Mouse (Mus musculus): Measurements from ENCODE around the gene Slc39a13. TPM values are rescaled to one million over a fixed set of nuclear protein-coding genes. Genes with fewer than 3 reads are reported as not detected.

Slc39a13 gene
- polyA plus RNA-seq, 1 experiment from 2014 or later: 22.6 TPM

DNA sequence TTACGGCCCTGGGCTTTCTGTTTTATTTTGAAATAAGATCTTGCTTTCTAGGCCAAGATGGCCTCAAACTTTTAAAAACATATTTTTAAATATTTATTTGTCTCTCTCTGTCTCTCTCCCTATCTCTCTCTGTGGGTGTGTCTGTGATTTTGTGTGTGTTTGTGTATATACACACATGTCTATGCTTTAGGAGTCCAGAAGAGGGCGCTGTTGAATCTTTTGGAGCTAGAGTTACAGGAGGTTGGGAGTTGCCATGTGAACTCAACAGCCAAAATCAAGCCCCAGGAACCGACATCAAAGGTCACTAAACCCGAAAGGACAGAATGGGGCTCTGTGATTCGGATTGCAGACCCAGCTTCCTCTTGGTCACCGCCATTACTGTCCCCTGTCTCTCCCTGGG, 40.2 kb upstream of the Slc39a13 start:
- no peak for ATAC-seq (ENCODE audit: low FRiP score)
- H3K4me2 ChIP-seq: no peak overlapping the region
- whole genome bisulfite sequencing: 74% methylated on average over 6 of the region's 6 CpGs
- H3K27me3 ChIP-seq: peaks cover 18% of the 10 kb centered on the region; the same call in 1 of the 2 replicates
- H3K9me3 ChIP-seq: no peaks in the 10 kb centered on the region
- peaks cover 3% of the 10 kb centered on the region for H3K4me1 ChIP-seq
- H3K9ac ChIP-seq: no peak overlapping the region
- H3K4me3 ChIP-seq (replicated peaks): no peak overlapping the region
- H3K27ac ChIP-seq: no peak overlapping the region
- no peaks in the 10 kb centered on the region for H3K36me3 ChIP-seq (replicated peaks)

DNA sequence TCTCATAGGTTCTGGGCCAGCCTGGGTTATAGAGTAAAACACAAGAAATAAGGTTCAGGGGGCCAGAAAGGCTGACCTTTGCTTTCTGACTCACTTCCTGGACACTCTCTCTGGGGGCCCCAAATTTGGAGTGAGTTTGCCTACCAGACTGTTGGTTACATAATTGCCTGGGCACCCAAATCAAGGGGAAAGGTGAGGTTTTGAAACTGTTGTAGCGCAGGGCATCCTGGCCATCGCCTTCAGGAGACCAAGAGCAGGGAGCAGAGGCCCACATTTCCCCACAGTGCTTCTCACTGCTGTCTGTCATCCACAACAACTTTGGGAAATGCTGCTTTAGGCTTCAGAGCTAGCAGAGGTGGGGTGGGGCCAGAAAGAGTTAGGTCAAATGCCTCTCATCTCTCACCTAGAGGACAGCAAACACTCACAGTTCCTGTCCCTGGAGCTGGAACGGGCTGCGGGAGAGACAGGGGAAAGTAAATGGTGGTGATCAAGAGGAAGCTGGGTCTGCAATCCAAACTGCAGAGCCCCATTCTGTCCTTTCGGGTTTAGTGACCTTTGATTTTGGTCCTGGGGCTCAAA, 39.7 kb upstream of the Slc39a13 start:
- H3K36me3 ChIP-seq (replicated peaks): no peaks in the 10 kb centered on the region
- H3K27me3 ChIP-seq: peaks cover 14% of the 10 kb centered on the region; the same call in 1 of the 2 replicates
- no peak overlapping the region for H3K27ac ChIP-seq
- no peak overlapping the region for H3K4me3 ChIP-seq (replicated peaks)
- WGBS: 90% methylated on average over 5 of the region's 5 CpGs
- no peak for ATAC-seq (ENCODE audit: low FRiP score)
- no peaks in the 10 kb centered on the region for H3K4me1 ChIP-seq
- no peak overlapping the region for H3K4me2 ChIP-seq
- H3K9ac ChIP-seq: no peak overlapping the region
- H3K9me3 ChIP-seq: no peaks in the 10 kb centered on the region

GRCm38 (mm10) chr2:91109241-91109640, 39.0 kb upstream of the Slc39a13 start:
- Histone ChIP-seq H3K27ac (no peak overlapping the region), H3K27me3 (0 out of 2 replicates have a peak, but pooled peaks cover 10% of the 10 kb centered on the region), H3K36me3 (replicated peaks) (no peaks in the 10 kb centered on the region), H3K4me1 (no peaks in the 10 kb centered on the region), H3K4me3 (replicated peaks) (no peak overlapping the region), H3K9ac (no peak overlapping the region), H3K4me2 (no peak overlapping the region), H3K9me3 (no peaks in the 10 kb centered on the region)
- WGBS: 82% methylated on average over 5 of the region's 5 CpGs
- no peak for ATAC-seq (ENCODE audit: low FRiP score)

DNA sequence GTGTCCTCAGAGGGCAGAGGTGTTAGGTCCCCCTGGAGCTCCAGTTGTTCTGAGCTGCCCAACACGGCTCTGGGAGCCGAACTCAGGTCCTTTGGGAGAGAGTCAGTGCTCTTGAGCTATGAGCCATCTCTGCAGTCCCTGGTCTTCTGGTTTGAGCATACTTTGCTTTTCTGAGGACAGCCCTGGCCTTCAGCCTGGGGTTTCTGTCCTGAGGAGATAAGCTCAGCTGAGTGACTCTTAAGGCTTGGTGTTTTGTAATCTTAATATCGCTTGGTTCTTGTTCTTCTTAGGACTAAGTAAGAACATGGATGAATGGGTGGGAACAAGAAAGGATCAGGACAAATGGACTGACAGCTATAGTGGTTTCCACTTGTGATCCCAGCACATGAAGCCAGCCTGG, 37.9 kb upstream of the Slc39a13 start:
- Histone ChIP-seq H3K36me3 (replicated peaks) (no peaks in the 10 kb centered on the region), H3K9ac (no peak overlapping the region), H3K27me3 (0 out of 2 replicates have a peak, but pooled peaks cover 3% of the 10 kb centered on the region), H3K9me3 (no peaks in the 10 kb centered on the region), H3K27ac (no peak overlapping the region), H3K4me1 (no peaks in the 10 kb centered on the region), H3K4me2 (no peak overlapping the region), H3K4me3 (replicated peaks) (no peak overlapping the region)
- WGBS: 88% methylated on average over 3 of the region's 3 CpGs
- ATAC-seq (ENCODE audit: low FRiP score): no peak

DNA sequence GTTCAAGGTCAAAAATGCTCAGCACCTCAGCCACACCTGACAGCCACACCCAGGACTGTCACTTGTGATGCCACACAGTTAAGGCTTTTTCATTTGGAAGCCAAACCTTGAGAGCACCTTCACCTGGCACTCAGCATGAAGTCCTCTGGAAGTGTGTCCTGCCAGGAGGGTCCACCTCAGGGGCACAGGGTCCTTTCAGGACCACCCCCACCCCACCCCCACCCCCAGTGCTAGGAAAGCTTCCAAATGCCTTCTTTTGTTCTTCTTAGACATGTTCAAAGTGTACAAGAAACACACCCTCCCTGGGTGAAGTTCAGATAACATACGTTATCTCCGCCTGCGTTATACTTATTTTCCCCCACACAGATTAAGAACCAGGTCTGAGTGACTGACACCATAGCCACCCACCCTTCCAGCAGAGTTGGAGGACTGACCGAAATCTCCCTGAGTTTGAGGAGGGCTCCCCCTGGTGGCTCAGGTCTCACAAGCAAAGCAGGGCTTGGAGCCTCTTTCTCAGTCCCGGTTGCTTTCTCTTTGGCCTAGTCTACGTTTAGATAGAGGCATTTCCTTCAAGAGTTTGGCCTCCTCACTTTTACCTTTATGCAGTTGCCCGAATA, 31.0 kb upstream of the Slc39a13 start:
- H3K27ac ChIP-seq: no peak overlapping the region
- no peak overlapping the region for H3K4me2 ChIP-seq
- H3K9me3 ChIP-seq: no peaks in the 10 kb centered on the region
- no peak overlapping the region for H3K9ac ChIP-seq
- 18% methylated on average over 7 of the region's 7 CpGs for WGBS
- ATAC-seq (ENCODE audit: low FRiP score): peak; percentile 78
- H3K36me3 ChIP-seq (replicated peaks): no peaks in the 10 kb centered on the region
- H3K4me1 ChIP-seq: no peaks in the 10 kb centered on the region
- H3K27me3 ChIP-seq: no peaks in the 10 kb centered on the region
- H3K4me3 ChIP-seq (replicated peaks): no peak overlapping the region

DNA sequence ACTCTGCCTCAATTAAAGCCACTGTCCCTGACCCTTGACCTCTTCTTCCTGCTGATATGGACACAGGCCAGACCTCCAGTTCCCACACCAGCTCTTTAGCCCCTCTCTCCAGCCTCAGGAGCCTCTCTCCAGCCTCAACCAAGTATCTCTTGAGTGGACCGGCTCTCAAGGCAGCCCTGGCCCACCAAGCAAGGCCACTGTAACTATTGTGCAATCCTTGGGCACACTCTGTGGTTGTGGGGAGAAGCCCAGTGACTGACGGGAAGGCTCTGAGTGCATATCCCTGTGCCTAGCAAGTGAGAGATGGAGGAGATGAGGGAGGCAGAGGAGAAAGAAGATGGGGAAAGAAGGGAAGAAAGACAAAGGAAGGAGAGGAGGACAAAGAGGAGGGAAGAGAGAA, 27.9 kb upstream of the Slc39a13 start:
- Histone ChIP-seq H3K27me3 (no peaks in the 10 kb centered on the region), H3K36me3 (replicated peaks) (no peaks in the 10 kb centered on the region), H3K4me2 (no peak overlapping the region), H3K4me1 (no peaks in the 10 kb centered on the region), H3K9ac (no peak overlapping the region), H3K9me3 (no peaks in the 10 kb centered on the region), H3K27ac (no peak overlapping the region), H3K4me3 (replicated peaks) (no peak overlapping the region)
- WGBS: 90% methylated on average over 2 of the region's 2 CpGs
- no peak for ATAC-seq (ENCODE audit: low FRiP score)

DNA sequence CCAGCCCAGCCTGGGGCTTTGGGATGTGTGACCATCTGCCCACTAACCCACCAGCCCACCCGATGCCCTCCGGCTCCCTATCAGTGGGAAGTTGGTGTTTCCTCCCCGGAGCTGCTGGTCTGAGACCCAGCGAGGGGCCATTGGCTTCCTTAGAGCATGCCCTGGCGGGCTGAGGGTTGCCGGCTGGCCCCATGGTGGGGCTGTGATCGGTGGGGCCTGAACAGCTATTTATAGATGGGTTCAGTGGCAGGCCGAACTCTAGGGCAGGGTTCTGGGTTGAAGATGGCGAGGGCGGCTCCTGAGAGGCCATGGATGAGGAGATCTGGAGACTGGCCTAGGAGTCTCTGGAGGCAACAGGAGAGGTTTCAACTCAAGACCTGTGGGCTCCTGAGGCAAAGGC, 26.8 kb upstream of the Slc39a13 start:
- 89% methylated on average over 10 of the region's 10 CpGs for WGBS
- no peaks in the 10 kb centered on the region for H3K27me3 ChIP-seq
- no peaks in the 10 kb centered on the region for H3K36me3 ChIP-seq (replicated peaks)
- no peak overlapping the region for H3K4me3 ChIP-seq (replicated peaks)
- no peak overlapping the region for H3K9ac ChIP-seq
- no peaks in the 10 kb centered on the region for H3K4me1 ChIP-seq
- no peak overlapping the region for H3K4me2 ChIP-seq
- no peak overlapping the region for H3K27ac ChIP-seq
- ATAC-seq (ENCODE audit: low FRiP score): no peak
- H3K9me3 ChIP-seq: no peaks in the 10 kb centered on the region

DNA sequence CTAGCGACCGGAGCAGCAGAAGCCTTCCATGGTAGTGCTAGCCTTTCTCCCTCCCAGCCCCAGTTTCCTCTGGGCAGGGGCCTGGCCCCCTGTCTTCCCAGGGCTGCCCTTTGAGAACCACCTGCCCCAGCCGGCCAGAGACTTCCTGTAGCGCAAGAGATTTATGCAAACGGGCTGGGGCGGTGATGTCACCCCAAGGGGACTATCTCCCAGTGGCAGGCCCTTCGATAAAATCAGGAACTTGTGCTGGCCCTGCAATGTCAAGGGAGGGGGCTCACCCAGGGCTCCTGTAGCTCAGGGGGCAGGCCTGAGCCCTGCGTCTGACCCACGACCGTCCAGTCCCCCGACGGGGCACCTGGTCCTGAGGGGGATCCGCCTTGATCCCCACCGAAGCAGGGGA, 26.3 kb upstream of the Slc39a13 start:
- WGBS: 79% methylated on average over 14 of the region's 14 CpGs
- Histone ChIP-seq H3K36me3 (replicated peaks) (no peaks in the 10 kb centered on the region), H3K9me3 (no peaks in the 10 kb centered on the region), H3K27ac (no peak overlapping the region), H3K27me3 (no peaks in the 10 kb centered on the region), H3K9ac (no peak overlapping the region), H3K4me2 (no peak overlapping the region), H3K4me1 (no peaks in the 10 kb centered on the region), H3K4me3 (replicated peaks) (no peak overlapping the region)
- no peak for ATAC-seq (ENCODE audit: low FRiP score)

GRCm38 (mm10) chr2:91090827-91091226, 20.6 kb upstream of the Slc39a13 start:
- Histone ChIP-seq H3K4me1 (0 out of 2 replicates have a peak, but pooled peaks cover 4% of the 10 kb centered on the region), H3K27ac (no peak overlapping the region), H3K4me2 (no peak overlapping the region), H3K4me3 (replicated peaks) (no peak overlapping the region), H3K27me3 (no peaks in the 10 kb centered on the region), H3K9ac (no peak overlapping the region), H3K9me3 (no peaks in the 10 kb centered on the region), H3K36me3 (replicated peaks) (no peaks in the 10 kb centered on the region)
- whole genome bisulfite sequencing: 84% methylated on average over 6 of the region's 6 CpGs
- ATAC-seq (ENCODE audit: low FRiP score): no peak

DNA sequence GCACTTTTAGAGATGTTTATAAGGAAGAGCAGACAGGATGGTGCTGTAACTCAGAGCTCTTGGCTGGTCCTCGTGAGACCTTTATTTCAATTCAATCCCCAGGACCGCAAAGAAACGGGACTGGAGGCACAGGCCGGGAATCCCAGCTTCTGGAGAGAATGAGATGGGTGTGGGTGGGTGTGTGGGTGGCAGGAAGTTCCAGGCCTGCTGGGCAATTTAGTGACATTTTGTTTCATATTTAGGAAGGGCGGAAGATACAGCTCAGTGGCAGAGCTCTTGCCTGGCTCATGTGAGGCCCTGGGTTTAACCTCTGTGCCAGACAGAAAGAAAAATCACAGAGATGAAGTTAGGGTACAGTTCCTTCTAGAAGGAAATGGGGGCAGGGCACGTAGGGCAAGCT, 20.0 kb upstream of the Slc39a13 start:
- H3K27ac ChIP-seq: no peak overlapping the region
- no peak for ATAC-seq (ENCODE audit: low FRiP score)
- no peaks in the 10 kb centered on the region for H3K27me3 ChIP-seq
- WGBS: 75% methylated on average over 6 of the region's 6 CpGs
- H3K9ac ChIP-seq: no peak overlapping the region
- no peaks in the 10 kb centered on the region for H3K9me3 ChIP-seq
- H3K4me2 ChIP-seq: no peak overlapping the region
- no peak overlapping the region for H3K4me3 ChIP-seq (replicated peaks)
- H3K4me1 ChIP-seq: 0 out of 2 replicates have a peak, but pooled peaks cover 4% of the 10 kb centered on the region
- H3K36me3 ChIP-seq (replicated peaks): no peaks in the 10 kb centered on the region

DNA sequence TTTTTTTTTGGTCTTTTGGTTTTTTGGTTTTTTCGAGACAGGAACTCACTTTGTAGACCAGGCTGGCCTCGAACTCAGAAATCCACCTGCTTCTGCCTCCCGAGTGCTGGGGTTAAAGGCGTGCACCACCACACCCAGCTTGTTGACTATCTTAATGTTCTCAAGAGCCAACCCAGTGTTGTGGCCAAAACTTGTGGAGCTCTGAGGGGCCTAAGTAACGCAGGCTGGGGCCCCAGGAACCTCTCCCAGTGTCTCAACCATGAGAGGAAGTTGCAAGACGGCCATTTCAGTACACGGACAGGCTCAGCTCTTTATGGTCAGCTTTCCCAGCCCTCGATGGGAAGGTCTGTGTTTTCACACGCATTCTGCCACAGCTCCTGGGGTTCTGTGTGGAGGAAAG, 18.8 kb upstream of the Slc39a13 start:
- Histone ChIP-seq H3K4me3 (replicated peaks) (no peak overlapping the region), H3K36me3 (replicated peaks) (no peaks in the 10 kb centered on the region), H3K27me3 (no peaks in the 10 kb centered on the region), H3K27ac (no peak overlapping the region), H3K4me2 (no peak overlapping the region), H3K9me3 (no peaks in the 10 kb centered on the region), H3K4me1 (0 out of 2 replicates have a peak, but pooled peaks cover 4% of the 10 kb centered on the region), H3K9ac (no peak overlapping the region)
- no peak for ATAC-seq (ENCODE audit: low FRiP score)
- 84% methylated on average over 9 of the region's 9 CpGs for WGBS

GRCm38 (mm10) chr2:91087453-91087852, 17.2 kb upstream of the Slc39a13 start:
- Histone ChIP-seq H3K27ac (no peak overlapping the region), H3K4me3 (replicated peaks) (no peak overlapping the region), H3K9me3 (no peaks in the 10 kb centered on the region), H3K27me3 (no peaks in the 10 kb centered on the region), H3K9ac (no peak overlapping the region), H3K4me2 (no peak overlapping the region), H3K4me1 (0 out of 2 replicates have a peak, but pooled peaks cover 4% of the 10 kb centered on the region), H3K36me3 (replicated peaks) (no peaks in the 10 kb centered on the region)
- 87% methylated on average over 9 of the region's 9 CpGs for WGBS
- ATAC-seq (ENCODE audit: low FRiP score): no peak
